26 mouse cellular contexts compared by ENCODE assay signal in genomic region chr4:133662421-133662820, GRCm38 (mm10).
"Had no signal": no experiment of that assay in that cellular context is flagged by ENCODE, and none has a peak within 500 bp of the region (broad histone marks: within the 10 kb centered on the region; RNA-seq: fewer than 3 reads in every experiment).

No protein-coding gene starts in this region.

- H3K9me3 ChIP-seq: heart, embryonic 13.5 days; heart, embryonic 15.5 days; hindbrain, embryonic 10.5 days; hindbrain, embryonic 12.5 days; intestine, embryonic 15.5 days; limb, embryonic 13.5 days; limb, embryonic 15.5 days; liver, embryonic 12.5 days had no signal

- H3K4me3 ChIP-seq: gastrocnemius, adult 2 months; heart, adult 2 months; heart, embryonic 13.5 days; heart, embryonic 15.5 days; hindbrain, embryonic 10.5 days; hindbrain, embryonic 12.5 days; intestine, embryonic 15.5 days; layer of hippocampus, adult 2 months; left cerebral cortex, adult 2 months; limb, embryonic 13.5 days; limb, embryonic 15.5 days; liver, embryonic 12.5 days had no signal

- ATAC-seq: hindbrain, embryonic 16.5 days; inflammation-experienced regulatory T-cells, adult 6 months; intestine, embryonic 15.5 days; intestine, postnatal 0 days; liver, embryonic 12.5 days had no signal

- H3K4me2 ChIP-seq: heart, embryonic 11.5 days; heart, embryonic 13.5 days; heart, embryonic 15.5 days; hindbrain, embryonic 12.5 days; hindbrain, embryonic 14.5 days; intestine, embryonic 15.5 days; limb, embryonic 13.5 days; limb, embryonic 15.5 days; liver, embryonic 12.5 days had no signal

- DNase-seq: gastrocnemius, adult 2 months; gastrocnemius, postnatal 10 days; gastrocnemius, postnatal 25 days; heart, adult 2 months; heart, postnatal 14 days; heart, postnatal 4 days; kidney, adult 18-20 months; kidney, adult 8-10 months; kidney, postnatal 10 days; kidney, postnatal 25 days; kidney, postnatal 4 days had no signal

- H3K9ac ChIP-seq: heart, embryonic 13.5 days; heart, embryonic 15.5 days; hindbrain, embryonic 12.5 days; hindbrain, embryonic 14.5 days; intestine, embryonic 15.5 days; limb, embryonic 13.5 days; limb, embryonic 15.5 days; liver, embryonic 12.5 days had no signal

- H3K27me3 ChIP-seq: heart, embryonic 13.5 days; heart, embryonic 15.5 days; hindbrain, embryonic 12.5 days; intestine, embryonic 15.5 days; limb, embryonic 13.5 days; limb, embryonic 15.5 days; liver, embryonic 12.5 days had no signal

- H3K27ac ChIP-seq: gastrocnemius, adult 2 months; heart, adult 2 months; heart, embryonic 13.5 days; heart, embryonic 15.5 days; hindbrain, embryonic 10.5 days; hindbrain, embryonic 12.5 days; hindbrain, embryonic 14.5 days; intestine, embryonic 15.5 days; layer of hippocampus, adult 2 months; left cerebral cortex, adult 2 months; limb, embryonic 13.5 days; limb, embryonic 15.5 days; liver, embryonic 12.5 days had no signal
